Mouse (Mus musculus) stomach, embryonic 16.5 days (tissue): ENCODE results near the gene F11r. TPM values are rescaled to one million over a fixed set of nuclear protein-coding genes. Genes with fewer than 3 reads are reported as not detected.
A peak's percentile ranks its signal among the peaks of the same experiment; 100 is the strongest.

ENCODE experiments used
- ATAC-seq: fragments of 200-750 bp; cut with Nextera tagmentation; 2 replicates; pipeline ENCODE4 v1.8.0; 2017; ENCODE audit warnings: moderate number of reproducible peaks, moderate TSS enrichment; ENCODE audit not compliant: insufficient read depth, low FRiP score
- H3K27ac ChIP-seq: fragments of 300-500 bp; sonication (generic); 2 replicates; pipeline ENCODE4 v1.5.1; 2014; ENCODE audit warnings: low read length
- H3K27me3 ChIP-seq: fragments of 300-500 bp; sonication (generic); 2 replicates; pipeline ENCODE4 v1.6.1; 2014; ENCODE audit warnings: low read length, control low read depth, mixed read lengths; ENCODE audit not compliant: control insufficient read depth, insufficient read depth
- H3K36me3 ChIP-seq: fragments of 300-500 bp; sonication (generic); 2 replicates; pipeline ENCODE4 v1.6.1; 2014; ENCODE audit warnings: low read length; ENCODE audit not compliant: control insufficient read depth, insufficient read depth
- H3K4me1 ChIP-seq: fragments of 300-500 bp; sonication (generic); 2 replicates; pipeline ENCODE4 v1.6.1; 2014; ENCODE audit warnings: low read length, control low read depth, mixed read lengths; ENCODE audit not compliant: control insufficient read depth, insufficient read depth
- H3K4me2 ChIP-seq: fragments of 300-500 bp; sonication (generic); 2 replicates; pipeline ENCODE4 v1.6.1; 2014; ENCODE audit warnings: low read depth, low read length, mixed read lengths
- H3K4me3 ChIP-seq: fragments of 300-500 bp; sonication (generic); replicated peaks from 2 replicates; pipeline ENCODE4 v1.5.1; 2014; ENCODE audit warnings: mild to moderate bottlenecking, low read length
- H3K9ac ChIP-seq: fragments of 300-500 bp; sonication (generic); 2 replicates; pipeline ENCODE4 v1.6.1; 2014; ENCODE audit warnings: low read length
- H3K9me3 ChIP-seq: fragments of 300-500 bp; sonication (generic); replicated peaks from 2 replicates; pipeline ENCODE4 v1.6.1; 2016; ENCODE audit warnings: low read length, control low read depth; ENCODE audit not compliant: control insufficient read depth
- WGBS: fragments of 180-500 bp; shearing (Covaris S2); extraction: QIAGEN DNeasy Blood & Tissue Kit; methylation state at CpG from one replicate; pipeline ENCODE4 v1.1.7; 2014; 5-methylcytosine and 5-hydroxymethylcytosine counted together
- polyA plus RNA-seq: library from polyadenylated mRNA; unstranded; fragments of >200 nt; fragmentation: Nextera tagmentation; extraction: Ambion mirVana; gene quantifications from 2 replicates; pipeline ENCODE4 v1.2.1, GENCODE M21; 2015

Gene F11r
- polyA plus RNA-seq, 1 experiment from 2014 or later, result 137 TPM

DNA sequence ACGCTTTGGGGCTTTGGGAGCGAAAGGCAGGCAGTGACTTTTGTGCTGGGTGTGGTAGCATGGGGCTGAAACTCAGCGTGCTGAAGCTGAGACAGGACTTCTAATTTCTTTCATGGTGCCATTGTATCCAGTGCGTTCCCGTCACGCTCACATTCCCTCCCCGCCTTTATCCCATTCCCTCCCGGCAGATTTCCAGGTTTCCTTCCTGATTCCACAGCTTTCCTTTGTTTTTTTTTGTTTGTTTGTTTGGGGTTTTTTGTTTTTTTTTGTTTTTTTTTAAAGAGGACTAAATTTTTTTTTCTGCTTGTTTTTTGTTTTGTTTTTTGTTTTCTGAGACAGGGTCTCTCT, 5.1 kb downstream of the F11r start:
- H3K36me3 ChIP-seq, result 0 out of 2 replicates have a peak, but pooled peaks cover 2% of the 10 kb centered on the region
- peak overlapping the region; percentile 54; the same call in 1 of the 2 replicates for H3K9ac ChIP-seq
- no peaks in the 10 kb centered on the region for H3K27me3 ChIP-seq
- peak overlapping the region; percentile 62 for H3K4me2 ChIP-seq
- H3K27ac ChIP-seq, result peak overlapping the region; percentile 92
- peaks cover 27% of the 10 kb centered on the region for H3K4me1 ChIP-seq
- peak overlapping the region; percentile 26 for H3K4me3 ChIP-seq
- no peak for ATAC-seq
- H3K9me3 ChIP-seq, result peaks cover 6% of the 10 kb centered on the region
- 48% methylated on average over 8 of the region's 8 CpGs for WGBS

DNA sequence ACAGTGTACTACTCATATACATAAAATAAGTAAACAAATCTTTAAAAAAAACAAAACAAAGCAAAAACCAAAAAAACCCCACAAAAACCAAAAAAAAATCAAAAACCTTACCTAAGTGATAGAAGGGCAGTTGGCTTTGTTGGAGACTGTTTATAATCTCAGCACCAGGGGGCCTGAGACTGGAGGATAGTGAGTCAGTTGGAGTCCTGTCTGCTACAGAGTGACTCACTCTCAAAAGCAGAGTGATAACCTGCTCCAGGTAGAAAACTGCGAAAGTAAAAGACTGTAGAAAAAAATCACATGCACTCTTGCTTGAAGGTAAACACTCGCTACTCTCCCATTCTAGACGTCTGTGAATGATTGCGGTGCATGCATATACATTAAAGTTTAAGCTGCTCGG, 7.7 kb downstream of the F11r start:
- peaks cover 28% of the 10 kb centered on the region for H3K4me1 ChIP-seq
- no peak overlapping the region for H3K9ac ChIP-seq
- H3K4me2 ChIP-seq, result no peak overlapping the region
- peaks cover 6% of the 10 kb centered on the region for H3K9me3 ChIP-seq
- H3K4me3 ChIP-seq, result no peak overlapping the region
- H3K27ac ChIP-seq, result no peak overlapping the region
- H3K27me3 ChIP-seq, result no peaks in the 10 kb centered on the region
- WGBS, result 61% methylated on average over 5 of the region's 5 CpGs
- 0 out of 2 replicates have a peak, but pooled peaks cover 2% of the 10 kb centered on the region for H3K36me3 ChIP-seq
- ATAC-seq, result no peak

DNA sequence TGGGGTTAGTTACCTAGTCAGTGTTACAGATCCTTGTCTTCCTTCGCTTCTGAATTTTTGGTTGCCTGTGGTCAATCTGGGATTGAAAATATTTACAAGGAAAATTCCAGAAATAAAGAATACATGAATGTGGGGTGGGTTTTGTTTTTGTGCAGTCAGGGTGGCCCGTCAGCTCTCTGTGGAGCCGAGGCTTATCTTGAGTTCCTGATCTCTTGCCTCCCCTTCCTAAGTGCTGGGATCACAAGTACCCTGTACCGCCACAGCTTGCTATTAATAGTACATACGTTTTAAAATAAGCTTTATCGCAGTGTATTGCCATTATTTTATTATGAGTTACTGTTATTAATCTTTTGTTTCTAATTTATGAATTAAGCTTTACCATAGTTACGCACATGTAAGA, 9.5 kb downstream of the F11r start:
- Histone ChIP-seq H3K4me3 (no peak overlapping the region), H3K27me3 (no peaks in the 10 kb centered on the region), H3K4me2 (no peak overlapping the region), H3K9ac (no peak overlapping the region), H3K9me3 (peaks cover 6% of the 10 kb centered on the region), H3K27ac (no peak overlapping the region), H3K36me3 (0 out of 2 replicates have a peak, but pooled peaks cover 2% of the 10 kb centered on the region), H3K4me1 (peaks cover 18% of the 10 kb centered on the region)
- ATAC-seq, result no peak
- 46% methylated on average over 7 of the region's 7 CpGs for WGBS

- H3K27me3 ChIP-seq, result no peaks in the 10 kb centered on the region
- H3K9me3 ChIP-seq, result peaks cover 6% of the 10 kb centered on the region
- peak overlapping the region; percentile 39 for H3K4me2 ChIP-seq
- WGBS, result 14% methylated on average over 10 of the region's 10 CpGs
- ATAC-seq, result no peak
- H3K27ac ChIP-seq, result no peak overlapping the region
- H3K9ac ChIP-seq, result peak overlapping the region; percentile 40; the same call in 1 of the 2 replicates
- H3K4me3 ChIP-seq, result no peak overlapping the region
- 0 out of 2 replicates have a peak, but pooled peaks cover 2% of the 10 kb centered on the region for H3K36me3 ChIP-seq
- peaks cover 18% of the 10 kb centered on the region for H3K4me1 ChIP-seq
These were observed 10.4 kb downstream of the F11r start for GRCm38 (mm10) chr1:171447692-171448091.

GRCm38 (mm10) chr1:171450062-171450461, 12.7 kb downstream of the F11r start:
- H3K4me3 ChIP-seq, result no peak overlapping the region
- H3K9me3 ChIP-seq, result no peaks in the 10 kb centered on the region
- H3K36me3 ChIP-seq, result no peaks in the 10 kb centered on the region
- H3K27me3 ChIP-seq, result no peaks in the 10 kb centered on the region
- 75% methylated on average over 11 of the region's 11 CpGs for WGBS
- H3K4me1 ChIP-seq, result peaks cover 14% of the 10 kb centered on the region
- ATAC-seq, result no peak
- no peak overlapping the region for H3K4me2 ChIP-seq
- no peak overlapping the region for H3K9ac ChIP-seq
- no peak overlapping the region for H3K27ac ChIP-seq

DNA sequence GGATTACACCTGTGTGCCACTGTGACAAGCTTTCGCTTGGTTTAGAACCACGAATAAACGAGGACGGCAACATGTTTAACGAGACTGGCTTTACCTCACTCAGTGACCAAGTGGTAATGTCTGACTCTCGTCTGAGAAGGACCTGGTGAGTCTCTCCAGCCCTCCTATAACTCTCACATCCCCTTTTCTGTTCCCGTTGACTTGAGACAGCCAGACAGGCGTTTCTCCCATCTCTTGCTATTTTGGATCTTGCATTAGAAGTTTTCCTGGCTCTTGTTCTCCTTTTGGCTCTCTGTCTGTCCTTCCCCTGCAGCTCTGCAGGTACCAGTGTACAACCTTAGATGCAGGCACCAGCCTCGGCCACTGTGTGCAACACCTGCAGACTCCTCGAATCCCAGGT, 13.7 kb downstream of the F11r start:
- H3K4me3 ChIP-seq, result no peak overlapping the region
- WGBS, result 60% methylated on average over 10 of the region's 10 CpGs
- no peak overlapping the region for H3K4me2 ChIP-seq
- no peaks in the 10 kb centered on the region for H3K9me3 ChIP-seq
- no peak overlapping the region for H3K27ac ChIP-seq
- no peaks in the 10 kb centered on the region for H3K36me3 ChIP-seq
- H3K4me1 ChIP-seq, result peaks cover 14% of the 10 kb centered on the region
- H3K9ac ChIP-seq, result no peak overlapping the region
- H3K27me3 ChIP-seq, result no peaks in the 10 kb centered on the region
- no peak for ATAC-seq

DNA sequence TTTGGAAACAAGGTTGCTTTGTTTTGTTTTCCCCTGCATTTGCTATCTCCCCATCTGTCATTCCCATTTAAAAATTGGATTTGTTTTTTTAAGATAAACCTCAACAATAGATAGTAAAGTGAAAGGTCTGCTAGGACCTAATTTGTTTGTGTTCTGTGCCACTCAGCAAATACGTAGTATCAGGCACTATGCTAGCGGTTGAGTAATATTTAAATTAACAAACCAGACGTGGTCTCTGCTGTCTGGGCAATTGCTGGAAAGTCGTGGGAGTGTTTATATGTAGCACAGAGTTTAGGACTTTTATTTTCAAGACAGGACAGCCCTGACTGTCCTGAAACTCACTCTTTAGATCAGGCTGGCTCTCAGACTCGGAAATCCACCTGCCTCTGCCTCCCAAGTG, 15.2 kb downstream of the F11r start:
- Histone ChIP-seq H3K4me3 (no peak overlapping the region), H3K9ac (no peak overlapping the region), H3K4me1 (peaks cover 7% of the 10 kb centered on the region; the same call in 1 of the 2 replicates), H3K36me3 (no peaks in the 10 kb centered on the region), H3K9me3 (no peaks in the 10 kb centered on the region), H3K27ac (peak overlapping the region; percentile 37; the same call in 1 of the 2 replicates), H3K27me3 (no peaks in the 10 kb centered on the region), H3K4me2 (no peak overlapping the region)
- WGBS, result 47% methylated on average over 5 of the region's 5 CpGs
- no peak for ATAC-seq

- WGBS, result 73% methylated on average over 5 of the region's 5 CpGs
These were observed 15.6 kb downstream of the F11r start for GRCm38 (mm10) chr1:171452923-171453322.

GRCm38 (mm10) chr1:171454926-171455325, 17.6 kb downstream of the F11r start:
- H3K36me3 ChIP-seq, result no peaks in the 10 kb centered on the region
- ATAC-seq, result no peak

More at GRCm38 (mm10) chr1:171452923-171453322, 15.6 kb downstream of the F11r start:
- no peak overlapping the region for H3K4me2 ChIP-seq
- no peak overlapping the region for H3K9ac ChIP-seq
- no peak for ATAC-seq
- H3K27ac ChIP-seq, result peak overlapping the region; percentile 37; the same call in 1 of the 2 replicates
- no peaks in the 10 kb centered on the region for H3K36me3 ChIP-seq
- 0 out of 2 replicates have a peak, but pooled peaks cover 3% of the 10 kb centered on the region for H3K4me1 ChIP-seq
- H3K4me3 ChIP-seq, result no peak overlapping the region
- H3K27me3 ChIP-seq, result no peaks in the 10 kb centered on the region
- no peaks in the 10 kb centered on the region for H3K9me3 ChIP-seq

More at GRCm38 (mm10) chr1:171454926-171455325, 17.6 kb downstream of the F11r start:
- H3K4me1 ChIP-seq, result no peaks in the 10 kb centered on the region
- H3K27me3 ChIP-seq, result no peaks in the 10 kb centered on the region
- no peak overlapping the region for H3K27ac ChIP-seq
- H3K4me3 ChIP-seq, result no peak overlapping the region
- H3K9ac ChIP-seq, result no peak overlapping the region
- H3K9me3 ChIP-seq, result no peaks in the 10 kb centered on the region
- whole genome bisulfite sequencing, result 73% methylated on average over 6 of the region's 6 CpGs
- H3K4me2 ChIP-seq, result no peak overlapping the region
